Mouse (Mus musculus) heart, adult 9 months (tissue): ENCODE data around the gene Rbfox2.
A peak's percentile ranks its signal among the peaks of the same experiment; 100 is the strongest.
"Not testable (repeated sequence)": the region's sequence is repeated elsewhere in the genome, so short reads cannot be mapped to it uniquely, and the experiment has no call there.

ENCODE experiments used
- DNase-seq, 2 experiments: peaks; one replicate each; pipeline ENCODE4 v3.0.0; 2022; ENCODE audit warnings: low spot score in 2 of 2

The Rbfox2 gene

GRCm38 (mm10) chr15:77068439-77068861 lies 238.4 kb downstream of the Rbfox2 start:
- DNase-seq = peak in 1 of 2 experiments; percentile 46

- no peak for DNase-seq
Observed at GRCm38 (mm10) chr15:77066233-77066632, 240.6 kb downstream of the Rbfox2 start.

- DNase-seq = no peak
Observed at GRCm38 (mm10) chr15:77065259-77065852, 241.4 kb downstream of the Rbfox2 start.

GRCm38 (mm10) chr15:77062746-77063145 lies 244.1 kb downstream of the Rbfox2 start:
- no peak for DNase-seq

- DNase-seq = not testable (repeated sequence)
Observed at GRCm38 (mm10) chr15:77059416-77059815, 247.4 kb downstream of the Rbfox2 start.

- no peak for DNase-seq
Observed at GRCm38 (mm10) chr15:77058566-77058965, 248.2 kb downstream of the Rbfox2 start.

- no peak for DNase-seq
Observed at GRCm38 (mm10) chr15:77056791-77057051, 250.1 kb downstream of the Rbfox2 start.

- DNase-seq = no peak
Observed at GRCm38 (mm10) chr15:77056001-77056790, 250.6 kb downstream of the Rbfox2 start.

- DNase-seq = no peak
Observed at GRCm38 (mm10) chr15:77054611-77055175, 252.1 kb downstream of the Rbfox2 start.

- no peak for DNase-seq
Observed at GRCm38 (mm10) chr15:77053021-77053420, 253.8 kb downstream of the Rbfox2 start.

GRCm38 (mm10) chr15:77052176-77052575 lies 254.6 kb downstream of the Rbfox2 start:
- no peak for DNase-seq

- DNase-seq = no peak
Observed at GRCm38 (mm10) chr15:77050570-77050969, 256.2 kb downstream of the Rbfox2 start, which contains the start of gene Mb. Gene Mb, minus strand, starts transcription at chr15:77050670.

- DNase-seq = no peak
Observed at GRCm38 (mm10) chr15:77045609-77046008, 261.2 kb downstream of the Rbfox2 start.

- no peak for DNase-seq
Observed at GRCm38 (mm10) chr15:77044597-77045320, 262.0 kb downstream of the Rbfox2 start, which contains the start of gene Apol6. Gene Apol6, plus strand, starts transcription at chr15:77044729.

GRCm38 (mm10) chr15:77040784-77041183 lies 266.0 kb downstream of the Rbfox2 start:
- DNase-seq = no peak

- no peak for DNase-seq
Observed at GRCm38 (mm10) chr15:77039211-77039700, 267.5 kb downstream of the Rbfox2 start.

- peak; percentile 90 to 96 for DNase-seq
Observed at GRCm38 (mm10) chr15:77037278-77038161, 269.3 kb downstream of the Rbfox2 start.

GRCm38 (mm10) chr15:77036989-77037277 lies 269.9 kb downstream of the Rbfox2 start:
- DNase-seq = no peak

GRCm38 (mm10) chr15:77036320-77036988 lies 270.4 kb downstream of the Rbfox2 start:
- DNase-seq = peak; percentile 90 to 92

- no peak for DNase-seq
Observed at GRCm38 (mm10) chr15:77035643-77036042, 271.2 kb downstream of the Rbfox2 start.

GRCm38 (mm10) chr15:77034526-77034925 lies 272.3 kb downstream of the Rbfox2 start:
- DNase-seq = no peak
